Mouse (Mus musculus): Measurements from ENCODE around the gene Prss8.
"Not testable (repeated sequence)": the region's sequence is repeated elsewhere in the genome, so short reads cannot be mapped to it uniquely, and the experiment has no call there.

The Prss8 gene

DNA sequence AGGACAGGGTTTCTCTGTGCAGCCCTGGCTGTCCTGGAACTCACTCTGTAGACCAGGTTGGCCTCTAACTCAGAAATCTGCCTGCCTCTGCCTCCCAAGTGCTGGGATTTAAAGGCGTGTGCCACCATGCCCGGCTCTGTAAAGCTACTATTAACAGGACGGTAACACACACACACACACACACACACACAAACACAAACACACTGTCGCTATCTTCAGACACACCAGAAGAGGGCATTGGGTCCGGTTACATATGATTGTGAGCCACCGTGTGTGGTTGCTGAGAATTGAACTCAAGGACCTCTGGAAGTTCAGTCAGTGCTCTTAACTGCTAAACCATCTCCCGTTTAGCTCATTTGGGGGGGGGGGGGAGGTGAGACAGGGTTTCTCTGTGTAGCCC is 34.0 kb downstream of the Prss8 start:
- not testable (repeated sequence) for DNase-seq (ENCODE audit: low read depth, low spot score)

DNA sequence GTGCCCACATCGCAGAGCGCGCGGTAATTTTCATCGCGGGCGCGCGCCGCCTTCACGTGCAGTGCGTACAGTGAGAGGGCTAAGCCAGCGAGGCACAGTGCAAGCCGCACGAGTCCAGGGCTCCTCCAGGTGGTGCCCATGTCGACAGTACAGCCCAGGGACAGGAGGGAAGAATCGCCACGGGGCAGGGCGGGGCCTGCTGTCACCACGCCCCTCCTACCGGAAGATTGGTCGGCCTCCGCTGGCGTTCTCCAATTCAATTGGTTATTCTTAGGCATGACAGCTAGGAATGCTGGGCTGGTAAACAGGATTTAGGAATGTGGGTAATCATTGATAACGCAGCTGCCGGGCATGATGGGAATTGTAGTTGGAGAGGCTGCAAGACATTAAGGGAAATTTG is 34.5 kb downstream of the Prss8 start, which contains the start of the genes Gm21974 and Vkorc1:
Gene Gm21974, minus strand, starts transcription at position 13 of the 400 bp plus-strand sequence.
Gene Vkorc1, minus strand, starts transcription at position 176 of the 400 bp plus-strand sequence.
- DNase-seq (ENCODE audit: low read depth, low spot score) = peak; percentile 95

GRCm38 (mm10) chr7:127894480-127894879 is 35.4 kb downstream of the Prss8 start:
- no peak for DNase-seq (ENCODE audit: low read depth, low spot score)

DNA sequence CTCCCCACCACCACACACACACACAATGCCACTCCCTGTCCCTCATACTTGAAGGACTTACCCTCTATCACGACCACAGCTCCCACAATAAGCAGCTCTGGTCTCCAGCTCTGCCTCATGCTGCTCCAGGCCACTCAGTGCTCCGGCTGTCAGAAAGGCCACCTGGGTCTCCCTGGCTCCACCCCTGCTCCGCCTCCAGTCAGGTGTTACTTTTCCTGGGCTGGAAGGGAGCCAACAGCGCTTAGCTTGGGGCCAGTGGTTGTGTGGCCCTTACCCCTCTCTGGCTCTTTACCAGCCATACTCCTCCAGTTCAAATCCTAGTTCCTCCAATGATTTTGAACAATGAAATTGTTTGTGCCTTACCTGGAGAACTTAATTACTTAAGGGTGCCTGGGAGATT is 39.1 kb downstream of the Prss8 start, which contains the start of gene Prss53:
Gene Prss53, minus strand, starts transcription at position 173 of the 400 bp plus-strand sequence.
- no peak for DNase-seq (ENCODE audit: low read depth, low spot score)

DNA sequence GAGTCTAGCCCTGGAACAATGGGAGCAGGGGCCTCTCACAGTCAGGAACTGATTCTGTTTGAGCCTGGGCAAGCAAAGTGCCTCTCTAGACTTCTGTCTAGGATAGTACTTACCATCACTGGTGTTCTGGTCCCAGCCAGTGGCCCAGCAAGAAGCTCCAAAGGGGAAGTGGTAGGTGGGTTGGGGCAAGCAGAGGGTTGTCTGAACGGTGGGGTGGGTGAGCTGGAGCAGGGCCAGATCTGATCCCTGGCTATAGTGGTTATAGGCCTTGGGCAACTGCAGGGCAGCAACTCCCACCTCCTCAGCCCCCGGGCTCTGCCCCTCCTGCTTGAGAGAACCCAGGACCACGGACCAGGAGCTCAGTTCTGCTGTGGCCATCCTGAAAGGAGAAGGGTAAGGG is 41.1 kb downstream of the Prss8 start:
- no peak for DNase-seq (ENCODE audit: low read depth, low spot score)

- DNase-seq (ENCODE audit: low read depth, low spot score) = no peak
Observed at GRCm38 (mm10) chr7:127887781-127888180, 42.1 kb downstream of the Prss8 start.

DNA sequence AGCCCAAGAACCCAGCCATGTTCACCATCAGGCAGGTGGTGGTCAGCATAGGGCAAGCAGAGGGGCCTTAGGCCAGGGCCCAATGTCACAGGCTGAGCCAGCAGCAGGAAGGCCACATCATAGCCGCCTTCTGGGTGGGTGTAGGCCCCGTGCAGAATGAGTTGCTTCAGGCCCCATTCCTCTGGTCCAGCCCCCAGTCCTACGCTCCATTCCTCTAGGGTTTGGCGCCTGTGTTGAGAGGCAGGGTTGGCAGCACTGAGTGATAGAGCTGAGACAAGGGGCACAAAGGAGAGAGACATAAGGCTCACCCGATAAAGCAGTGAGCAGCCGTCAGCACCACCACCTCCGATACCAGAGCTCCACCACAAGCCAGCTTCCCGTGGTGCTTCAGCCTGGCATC is 42.7 kb downstream of the Prss8 start:
- no peak for DNase-seq (ENCODE audit: low read depth, low spot score)

- no peak for DNase-seq (ENCODE audit: low read depth, low spot score)
Observed at GRCm38 (mm10) chr7:127886551-127886950, 43.4 kb downstream of the Prss8 start.

- DNase-seq (ENCODE audit: low read depth, low spot score) = peak; percentile 65
Observed at GRCm38 (mm10) chr7:127885951-127886350, 44.0 kb downstream of the Prss8 start.

GRCm38 (mm10) chr7:127880431-127880830 is 49.5 kb downstream of the Prss8 start:
- no peak for DNase-seq (ENCODE audit: low read depth, low spot score)

GRCm38 (mm10) chr7:127879301-127879700 is 50.6 kb downstream of the Prss8 start:
- no peak for DNase-seq (ENCODE audit: low read depth, low spot score)

DNA sequence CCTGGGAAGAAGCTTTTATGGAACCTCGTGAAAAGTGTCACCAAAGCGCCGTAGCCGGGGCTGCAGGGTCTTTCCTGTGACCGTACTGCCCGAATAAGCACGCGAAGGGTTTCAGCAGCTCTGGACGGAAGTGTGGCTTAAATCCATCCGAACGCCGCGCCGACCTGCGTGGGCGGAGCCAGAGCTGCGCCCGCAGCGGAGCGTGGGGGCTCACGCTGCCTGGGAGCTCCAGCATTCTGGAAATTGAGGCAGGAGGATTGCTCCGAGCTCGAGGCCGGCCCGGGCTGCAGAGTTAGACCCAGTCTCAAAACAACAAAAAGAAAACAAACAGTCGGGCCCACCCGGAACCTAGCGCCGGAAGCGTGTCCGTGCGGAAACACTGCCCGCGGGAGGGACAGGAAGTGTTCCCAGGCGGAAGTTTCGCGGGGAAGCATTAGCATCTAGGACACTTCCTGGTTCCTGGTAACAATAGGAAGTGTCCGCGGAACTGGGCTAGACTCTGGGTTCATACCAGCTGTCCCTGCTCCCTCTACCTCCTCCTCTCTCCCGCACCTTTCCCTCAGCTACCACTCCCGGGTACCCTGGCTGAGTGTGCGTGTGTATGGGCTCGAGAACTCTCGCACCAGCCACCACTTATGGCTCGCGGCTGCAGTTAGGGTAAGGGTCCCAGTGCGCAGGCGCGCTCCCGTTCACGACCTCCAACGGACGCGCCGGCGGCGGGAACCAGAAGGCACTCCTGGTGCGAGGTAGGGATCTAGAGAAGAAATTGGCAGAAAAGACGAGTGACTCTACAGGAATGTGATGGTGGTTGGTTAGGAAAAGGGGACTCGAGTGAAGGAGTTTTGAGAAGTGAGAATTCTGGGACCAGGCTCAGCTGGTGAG is 53.2 kb downstream of the Prss8 start, which contains the start of gene Zfp668:
Gene Zfp668, minus strand, starts transcription at position 362 of the 882 bp plus-strand sequence.
- DNase-seq (ENCODE audit: low read depth, low spot score) = peak; percentile 92

GRCm38 (mm10) chr7:127876041-127876466 is 53.9 kb downstream of the Prss8 start, which contains the start of gene Zfp646:
Gene Zfp646, plus strand, starts transcription at chr7:127876221.
- DNase-seq (ENCODE audit: low read depth, low spot score) = peak; percentile 75
